Mouse (Mus musculus): ENCODE data around the gene Nek2. TPM values are rescaled to one million over a fixed set of nuclear protein-coding genes. Genes with fewer than 3 reads are reported as not detected.

The Nek2 gene
- polyA plus RNA-seq, 1 experiment from 2014 or later: 2.4 TPM

DNA sequence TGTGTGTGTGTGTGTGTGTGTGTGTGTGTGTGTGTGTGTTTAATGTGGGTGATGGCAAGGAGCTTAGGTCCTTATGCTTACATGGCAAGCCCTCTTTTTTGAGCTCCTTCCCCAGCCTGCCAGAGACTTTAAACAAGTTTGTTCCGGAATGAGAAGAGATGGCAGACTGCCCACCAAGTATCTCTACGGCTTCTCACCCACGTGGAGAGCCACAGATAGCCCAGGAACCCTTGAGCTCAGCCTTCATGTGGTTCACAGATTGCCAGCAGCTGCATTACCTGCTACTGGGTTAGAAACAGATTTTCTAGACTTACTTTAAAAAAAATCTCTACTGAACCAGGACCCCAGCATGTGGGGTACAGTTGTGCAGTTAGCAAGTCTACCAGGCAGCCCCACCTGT, 38.6 kb downstream of the Nek2 start:
- no peaks in the 10 kb centered on the region for H3K79me2 ChIP-seq (ENCODE audit: inconsistent target)
- H3K36me3 ChIP-seq (ENCODE audit: inconsistent target): no peaks in the 10 kb centered on the region
- no peak overlapping the region for H3K27ac ChIP-seq
- H3K4me3 ChIP-seq (ENCODE audit: inconsistent target): no peak overlapping the region
- 82% methylated on average over 3 of the region's 3 CpGs for WGBS (ENCODE audit: missing documents)

DNA sequence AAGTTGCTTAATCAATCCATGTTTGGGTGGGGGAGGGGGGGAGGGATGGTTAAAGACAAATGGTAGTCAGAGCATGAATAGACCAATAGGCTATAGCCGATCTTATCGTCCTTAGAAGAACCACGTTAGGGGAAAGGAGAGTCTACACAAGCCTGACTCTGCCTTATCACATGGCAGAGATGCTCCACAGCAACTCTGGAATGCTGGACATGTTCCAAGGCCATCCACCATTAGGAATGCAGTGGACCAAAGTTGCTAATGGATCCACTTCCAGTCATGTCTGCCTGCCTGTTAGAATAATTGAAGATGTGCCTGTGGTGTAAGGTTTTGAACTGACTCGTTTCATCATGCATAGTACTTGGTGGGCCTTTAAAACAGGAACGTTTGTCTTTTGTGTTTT, 40.0 kb downstream of the Nek2 start:
- H3K79me2 ChIP-seq (ENCODE audit: inconsistent target): no peaks in the 10 kb centered on the region
- H3K36me3 ChIP-seq (ENCODE audit: inconsistent target): no peaks in the 10 kb centered on the region
- 93% methylated on average over 5 of the region's 5 CpGs for WGBS (ENCODE audit: missing documents)
- H3K4me3 ChIP-seq (ENCODE audit: inconsistent target): no peak overlapping the region
- no peak overlapping the region for H3K27ac ChIP-seq

DNA sequence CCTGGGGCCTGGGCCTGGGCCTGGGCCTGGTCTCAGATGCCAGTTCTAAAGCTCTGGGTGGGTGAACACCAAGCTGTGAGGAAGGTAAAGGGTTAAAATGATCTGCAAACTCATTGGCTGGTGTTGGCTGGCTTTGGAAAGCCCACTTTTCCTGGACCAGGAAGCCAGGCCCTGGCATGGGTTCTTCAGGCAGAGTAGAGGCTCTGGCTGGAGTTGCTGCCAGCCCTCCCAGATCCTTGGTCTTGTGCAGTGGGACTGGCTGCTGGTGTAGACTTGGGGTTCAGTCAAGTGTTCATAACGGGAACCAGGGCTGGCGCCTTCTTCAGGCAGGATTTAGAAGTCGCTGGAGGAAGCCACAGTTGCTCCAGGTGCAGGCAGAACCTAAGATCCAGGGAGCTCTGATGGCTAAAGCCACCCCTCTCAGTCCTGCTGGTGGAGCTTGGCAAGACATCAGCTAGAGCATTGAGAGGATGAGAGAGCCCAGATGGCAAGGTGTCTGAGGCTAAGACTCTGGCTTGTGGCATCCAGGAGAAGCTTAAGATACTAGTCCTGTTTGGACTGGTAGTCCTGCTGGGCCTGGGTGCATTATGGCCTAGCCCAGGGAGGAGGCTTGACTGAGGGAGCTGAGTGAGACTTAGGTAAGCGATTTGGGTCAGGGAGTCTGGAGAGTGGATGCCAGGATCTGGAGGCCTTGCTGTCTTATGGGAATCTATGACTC, 42.7 kb downstream of the Nek2 start:
- no peak overlapping the region for H3K27ac ChIP-seq
- H3K4me3 ChIP-seq (ENCODE audit: inconsistent target): no peak overlapping the region
- no peaks in the 10 kb centered on the region for H3K36me3 ChIP-seq (ENCODE audit: inconsistent target)
- H3K79me2 ChIP-seq (ENCODE audit: inconsistent target): no peaks in the 10 kb centered on the region
- 79% methylated on average over 4 of the region's 4 CpGs for WGBS (ENCODE audit: missing documents)

DNA sequence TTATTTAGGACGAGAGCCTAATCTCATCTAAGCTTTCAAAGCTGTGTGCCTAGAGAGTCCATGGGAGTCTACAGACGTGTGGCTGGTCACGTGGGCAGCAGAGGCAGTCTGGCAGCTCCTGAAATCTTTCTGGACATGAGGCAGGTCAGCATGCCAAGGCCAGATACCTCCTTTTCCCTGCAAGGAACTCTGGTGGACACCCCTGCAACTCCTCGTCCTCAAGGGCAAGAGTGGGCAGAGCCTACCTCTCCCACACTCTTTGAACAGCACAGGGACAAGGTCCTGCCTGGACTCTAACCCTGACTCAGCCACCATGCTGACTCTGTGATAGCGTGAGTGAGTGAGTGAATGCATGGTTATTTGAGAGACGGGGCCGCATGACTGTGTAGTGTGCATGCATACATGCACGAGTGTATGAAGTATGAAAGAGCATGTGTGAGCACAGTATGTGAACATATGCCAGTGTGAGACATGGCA, 43.3 kb downstream of the Nek2 start:
- Histone ChIP-seq H3K27ac (no peak overlapping the region), H3K79me2 (ENCODE audit: inconsistent target) (no peaks in the 10 kb centered on the region), H3K36me3 (ENCODE audit: inconsistent target) (no peaks in the 10 kb centered on the region), H3K4me3 (ENCODE audit: inconsistent target) (no peak overlapping the region)
- 98% methylated on average over 8 of the region's 8 CpGs for WGBS (ENCODE audit: missing documents)

DNA sequence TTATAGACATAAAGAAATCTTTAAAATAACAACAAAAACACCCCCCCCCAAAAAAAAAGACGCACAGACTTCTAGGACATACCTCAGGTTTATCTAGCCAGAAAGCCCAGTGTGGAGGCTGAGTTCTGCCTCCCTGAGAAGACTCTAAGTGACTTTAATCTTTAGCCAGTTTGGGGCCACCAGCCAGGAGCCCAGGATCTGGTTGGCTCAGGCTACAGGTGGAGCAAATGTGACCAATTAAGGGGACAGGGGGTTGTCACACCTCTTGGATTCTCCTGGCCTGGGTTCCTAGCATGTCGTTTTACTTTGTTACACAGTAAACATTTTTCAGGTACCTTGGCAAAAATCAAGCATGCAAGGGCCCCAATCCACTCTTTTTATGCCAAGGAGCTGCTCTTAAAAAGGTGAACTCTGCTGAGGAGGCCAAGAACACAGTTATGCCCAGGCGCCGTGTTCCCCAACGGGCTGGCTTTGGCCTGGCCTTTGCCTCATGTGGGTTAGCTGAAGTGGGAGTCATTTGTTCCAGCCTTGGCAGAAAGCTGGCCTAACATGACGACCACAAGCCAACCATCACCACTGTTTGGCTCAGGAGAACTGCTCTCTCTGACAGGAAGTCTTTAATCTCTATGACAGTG, 50.9 kb downstream of the Nek2 start:
- Histone ChIP-seq H3K36me3 (ENCODE audit: inconsistent target) (no peaks in the 10 kb centered on the region), H3K79me2 (ENCODE audit: inconsistent target) (no peaks in the 10 kb centered on the region), H3K4me3 (ENCODE audit: inconsistent target) (no peak overlapping the region), H3K27ac (no peak overlapping the region)
- WGBS (ENCODE audit: missing documents): 82% methylated on average over 6 of the region's 6 CpGs

DNA sequence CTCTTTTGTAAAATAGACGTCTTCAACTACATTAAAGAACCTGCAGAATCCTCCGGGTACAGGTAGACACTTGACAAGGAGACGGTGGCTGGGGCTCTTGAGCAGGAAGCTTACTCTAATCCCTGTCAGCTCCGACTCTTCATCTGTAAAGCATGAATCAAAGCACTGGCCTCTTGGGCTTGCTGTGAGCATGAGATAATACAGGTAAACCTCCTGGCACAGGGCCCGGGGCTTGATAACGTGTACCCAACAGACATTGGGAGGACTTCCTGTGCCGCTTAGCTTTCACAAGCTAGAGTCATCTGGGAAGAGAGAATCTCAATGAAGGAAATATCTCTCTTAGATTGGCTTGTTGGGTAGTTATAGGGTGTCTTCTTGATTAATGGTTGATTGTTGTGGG, 53.8 kb downstream of the Nek2 start:
- WGBS (ENCODE audit: missing documents): 85% methylated on average over 7 of the region's 7 CpGs
- H3K27ac ChIP-seq: no peak overlapping the region
- H3K79me2 ChIP-seq (ENCODE audit: inconsistent target): no peaks in the 10 kb centered on the region
- no peak overlapping the region for H3K4me3 ChIP-seq (ENCODE audit: inconsistent target)
- H3K36me3 ChIP-seq (ENCODE audit: inconsistent target): no peaks in the 10 kb centered on the region

DNA sequence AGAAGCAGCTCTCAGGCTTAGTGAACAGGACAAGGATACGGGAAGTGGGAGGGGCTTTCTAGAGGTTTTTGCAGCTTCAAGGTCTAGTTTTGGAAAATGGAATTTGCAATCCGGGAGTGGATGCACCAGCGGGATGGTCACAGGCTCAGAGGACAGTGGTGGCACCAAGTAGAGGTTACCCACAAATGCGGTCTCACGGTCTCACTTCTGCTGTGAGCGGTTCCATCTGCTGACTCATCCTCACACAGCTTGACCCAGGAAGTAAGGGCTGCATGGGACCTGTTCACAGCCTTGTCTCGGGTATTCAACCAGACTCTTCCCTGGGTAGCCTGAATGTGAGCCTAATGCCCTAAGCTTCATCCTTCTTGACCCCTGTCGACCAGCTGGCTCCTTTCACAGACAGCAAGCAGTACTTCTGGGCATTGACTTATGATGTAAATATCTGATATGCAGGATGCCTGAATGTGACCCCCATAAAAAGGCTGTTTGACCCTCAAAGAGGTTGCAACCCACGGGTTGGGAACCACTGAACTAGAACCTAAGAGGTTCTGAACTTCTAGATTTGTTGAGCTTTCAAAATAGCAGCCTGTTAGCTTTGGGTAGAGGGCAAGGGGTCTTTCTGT, 54.5 kb downstream of the Nek2 start:
- Histone ChIP-seq H3K4me3 (ENCODE audit: inconsistent target) (no peak overlapping the region), H3K79me2 (ENCODE audit: inconsistent target) (no peaks in the 10 kb centered on the region), H3K27ac (peak overlapping the region; percentile 54), H3K36me3 (ENCODE audit: inconsistent target) (no peaks in the 10 kb centered on the region)
- WGBS (ENCODE audit: missing documents): 23% methylated on average over 9 of the region's 9 CpGs

DNA sequence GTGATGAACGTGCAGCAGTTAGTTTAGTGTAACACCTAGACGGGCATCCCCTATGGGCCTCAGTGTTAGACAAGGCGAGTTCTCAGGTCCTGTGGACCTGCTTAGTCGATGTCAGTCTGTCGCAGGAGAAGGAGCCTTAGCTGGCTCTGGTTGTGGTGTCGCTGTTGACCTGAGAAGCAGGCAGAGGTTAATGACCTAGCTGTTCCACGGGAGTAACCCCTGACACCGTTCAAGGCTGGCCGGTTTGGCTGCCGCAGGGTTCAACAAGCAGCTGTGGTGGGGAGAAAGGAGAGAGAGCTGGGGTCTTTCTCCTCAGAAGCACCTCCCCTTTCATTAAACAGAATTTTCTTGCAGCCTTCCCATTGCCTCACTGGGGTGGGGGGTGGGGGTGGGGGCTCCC, 56.4 kb downstream of the Nek2 start:
- Histone ChIP-seq H3K79me2 (ENCODE audit: inconsistent target) (no peaks in the 10 kb centered on the region), H3K36me3 (ENCODE audit: inconsistent target) (no peaks in the 10 kb centered on the region), H3K4me3 (ENCODE audit: inconsistent target) (no peak overlapping the region), H3K27ac (peak overlapping the region; percentile 46)
- 91% methylated on average over 10 of the region's 10 CpGs for WGBS (ENCODE audit: missing documents)

DNA sequence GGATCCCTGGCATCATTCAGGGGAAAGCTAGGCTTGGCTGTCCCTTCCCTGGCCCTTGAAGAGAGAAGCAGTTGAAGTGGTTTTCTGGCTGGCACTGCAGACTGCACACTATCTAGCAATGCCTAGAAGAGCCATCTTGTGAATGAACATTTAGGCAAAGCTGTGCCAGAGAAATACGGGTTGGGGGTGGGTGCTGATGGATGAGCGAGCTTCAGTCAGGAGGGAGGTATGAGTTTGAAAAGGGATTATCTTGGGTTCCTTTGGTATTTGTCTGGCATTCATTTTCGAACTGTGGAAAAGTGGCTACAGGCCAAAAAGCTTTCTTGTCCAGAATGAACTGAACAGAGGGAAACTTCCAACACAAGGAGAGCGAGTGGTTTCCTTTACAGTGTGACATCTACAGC, 57.3 kb downstream of the Nek2 start:
- Histone ChIP-seq H3K36me3 (ENCODE audit: inconsistent target) (no peaks in the 10 kb centered on the region), H3K4me3 (ENCODE audit: inconsistent target) (no peak overlapping the region), H3K79me2 (ENCODE audit: inconsistent target) (no peaks in the 10 kb centered on the region), H3K27ac (peak overlapping the region; percentile 46)
- WGBS (ENCODE audit: missing documents): 90% methylated on average over 4 of the region's 4 CpGs

DNA sequence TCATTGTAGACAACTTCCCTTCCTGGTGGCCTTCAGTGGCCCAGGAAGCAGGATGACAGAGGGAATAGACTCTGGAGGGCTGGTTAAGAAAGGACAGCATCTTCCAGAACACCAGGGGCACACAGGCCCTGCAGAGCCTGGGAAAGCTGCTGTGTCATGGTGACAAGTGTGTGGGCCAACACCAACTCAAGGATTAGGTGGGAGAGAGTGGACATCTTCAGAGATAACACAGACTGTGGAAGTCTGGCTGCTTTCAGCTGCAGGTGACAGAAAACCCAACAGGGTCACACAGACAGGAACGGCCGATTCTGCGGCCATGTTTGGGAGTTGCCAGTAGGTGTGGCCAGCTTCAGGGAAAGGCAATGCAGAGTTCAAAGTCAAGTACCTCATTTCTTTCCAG, 59.0 kb downstream of the Nek2 start:
- no peak overlapping the region for H3K27ac ChIP-seq
- H3K79me2 ChIP-seq (ENCODE audit: inconsistent target): no peaks in the 10 kb centered on the region
- 84% methylated on average over 3 of the region's 3 CpGs for WGBS (ENCODE audit: missing documents)
- H3K36me3 ChIP-seq (ENCODE audit: inconsistent target): no peaks in the 10 kb centered on the region
- H3K4me3 ChIP-seq (ENCODE audit: inconsistent target): no peak overlapping the region

DNA sequence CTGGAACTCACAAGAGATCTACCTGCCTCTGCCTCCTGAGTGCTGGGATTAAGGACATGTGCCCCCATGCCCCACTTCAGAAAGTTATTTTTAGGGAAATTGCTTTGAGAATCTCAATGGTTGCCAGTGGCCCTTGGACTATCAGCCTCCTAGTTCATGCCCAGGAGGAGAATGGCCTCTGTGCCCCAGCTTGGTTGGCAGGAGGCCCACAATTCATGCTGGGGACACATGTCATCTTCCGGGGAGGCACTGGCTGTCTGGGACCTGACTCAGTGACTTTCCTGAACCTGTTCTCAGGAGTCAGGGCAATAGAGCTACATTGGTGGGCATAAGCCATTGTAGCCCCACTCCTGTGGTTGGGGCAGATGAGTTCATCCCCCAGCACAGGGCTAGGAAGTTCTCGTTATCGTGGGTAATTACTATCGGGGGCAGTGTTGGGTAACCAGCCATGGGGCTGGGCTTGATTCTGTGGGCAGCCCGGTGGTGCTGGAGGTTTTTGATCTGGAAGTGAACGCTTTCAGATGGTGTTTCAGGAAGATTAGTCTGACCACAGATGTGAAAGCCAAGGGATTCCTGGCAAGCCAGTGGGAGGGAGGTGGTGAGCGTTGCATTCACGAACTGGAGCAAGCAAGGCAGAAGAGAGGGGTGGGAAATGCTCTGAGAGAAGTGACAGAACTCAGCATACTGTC, 59.8 kb downstream of the Nek2 start:
- 30% methylated on average over 8 of the region's 8 CpGs for WGBS (ENCODE audit: missing documents)
- Histone ChIP-seq H3K79me2 (ENCODE audit: inconsistent target) (no peaks in the 10 kb centered on the region), H3K27ac (no peak overlapping the region), H3K4me3 (ENCODE audit: inconsistent target) (no peak overlapping the region), H3K36me3 (ENCODE audit: inconsistent target) (no peaks in the 10 kb centered on the region)

DNA sequence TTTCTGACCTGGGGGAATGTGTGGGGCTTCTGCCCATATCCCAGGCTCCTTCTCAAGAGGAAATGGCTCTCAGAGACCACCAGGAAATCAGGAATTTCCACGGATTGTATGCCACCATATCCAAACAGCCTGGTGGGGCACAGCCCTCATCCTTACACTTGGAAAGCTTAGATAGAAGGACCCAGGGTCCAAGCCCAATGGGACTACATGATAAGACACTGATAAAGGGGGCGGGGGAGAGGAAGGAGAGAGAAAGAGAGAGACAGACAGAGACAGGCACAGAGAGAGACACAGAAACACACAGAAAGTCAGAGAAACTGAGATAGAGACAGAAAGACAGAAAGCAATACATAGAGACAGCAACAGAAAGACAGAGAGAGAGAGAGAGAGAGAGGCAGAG, 60.4 kb downstream of the Nek2 start:
- Histone ChIP-seq H3K79me2 (ENCODE audit: inconsistent target) (no peaks in the 10 kb centered on the region), H3K27ac (no peak overlapping the region), H3K36me3 (ENCODE audit: inconsistent target) (no peaks in the 10 kb centered on the region), H3K4me3 (ENCODE audit: inconsistent target) (no peak overlapping the region)
- 56% methylated on average over 2 of the region's 2 CpGs for WGBS (ENCODE audit: missing documents)
